Mouse (Mus musculus) adrenal gland, adult 8-10 months (tissue): ENCODE results near the gene Slc48a1. TPM values are rescaled to one million over a fixed set of nuclear protein-coding genes. Genes with fewer than 3 reads are reported as not detected.

Experiments used
- DNase-seq: peaks from one replicate; pipeline ENCODE4 v3.0.0; 2022
- total RNA-seq, 4 experiments: library from RNA; stranded (reverse); gene quantifications; 2 replicates each; pipeline ENCODE4 v1.2.4; 2022

The Slc48a1 gene
- total RNA-seq, 4 experiments from 2014 or later, result 120 to 216 (median 160) TPM

- no peak for DNase-seq
Observed at GRCm38 (mm10) chr15:97808532-97808931, 30.2 kb downstream of the Slc48a1 start.

DNA sequence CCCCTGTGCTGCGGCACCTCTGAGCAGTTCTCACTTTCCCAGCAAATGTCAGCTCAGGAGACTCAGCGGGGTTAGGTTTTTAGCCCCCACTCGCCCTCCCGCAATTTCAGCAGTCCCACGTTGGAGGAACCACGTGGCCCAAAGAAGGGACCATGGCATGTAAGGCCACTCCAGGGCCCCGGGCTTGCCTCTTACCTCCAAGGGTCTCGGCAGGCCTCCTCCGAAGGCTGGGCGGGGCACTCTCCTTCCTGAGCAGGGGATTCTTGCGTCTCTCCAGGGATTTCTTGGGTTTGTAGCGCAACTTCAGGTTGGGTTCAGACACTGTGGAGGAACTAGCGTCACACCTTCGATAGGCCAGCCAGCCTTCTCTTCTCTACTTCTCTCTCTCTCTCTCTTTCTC lies 30.9 kb downstream of the Slc48a1 start:
- no peak for DNase-seq

- DNase-seq, result peak; percentile 87
Observed at GRCm38 (mm10) chr15:97809942-97810341, 31.6 kb downstream of the Slc48a1 start.

- DNase-seq, result no peak
Observed at GRCm38 (mm10) chr15:97810399-97810798, 32.1 kb downstream of the Slc48a1 start.

GRCm38 (mm10) chr15:97811307-97811706 lies 33.0 kb downstream of the Slc48a1 start:
- DNase-seq, result no peak

DNA sequence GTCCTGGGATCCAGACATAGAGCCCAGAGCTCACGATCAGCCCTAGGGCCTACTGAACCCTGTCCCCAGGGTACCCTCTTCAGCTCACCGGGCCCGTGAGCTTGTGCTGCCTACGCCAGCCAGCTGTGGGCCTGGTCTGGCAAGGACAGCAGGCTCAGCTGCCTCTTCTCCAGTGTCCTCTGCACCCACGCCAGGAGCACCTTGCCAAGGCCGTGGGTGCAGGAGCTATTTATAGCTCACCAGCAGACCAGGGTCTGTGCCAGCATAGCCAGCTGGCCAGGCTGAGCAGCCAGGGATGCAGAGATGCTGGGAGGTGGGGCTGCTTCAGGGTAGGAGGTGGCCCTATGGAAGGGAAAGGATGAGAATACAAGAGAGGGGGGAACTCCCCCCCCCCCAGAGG lies 33.8 kb downstream of the Slc48a1 start:
- peak; percentile 87 for DNase-seq

GRCm38 (mm10) chr15:97812875-97813274 lies 34.6 kb downstream of the Slc48a1 start:
- DNase-seq, result no peak

- DNase-seq, result no peak
Observed at GRCm38 (mm10) chr15:97813452-97814204, 35.3 kb downstream of the Slc48a1 start.

DNA sequence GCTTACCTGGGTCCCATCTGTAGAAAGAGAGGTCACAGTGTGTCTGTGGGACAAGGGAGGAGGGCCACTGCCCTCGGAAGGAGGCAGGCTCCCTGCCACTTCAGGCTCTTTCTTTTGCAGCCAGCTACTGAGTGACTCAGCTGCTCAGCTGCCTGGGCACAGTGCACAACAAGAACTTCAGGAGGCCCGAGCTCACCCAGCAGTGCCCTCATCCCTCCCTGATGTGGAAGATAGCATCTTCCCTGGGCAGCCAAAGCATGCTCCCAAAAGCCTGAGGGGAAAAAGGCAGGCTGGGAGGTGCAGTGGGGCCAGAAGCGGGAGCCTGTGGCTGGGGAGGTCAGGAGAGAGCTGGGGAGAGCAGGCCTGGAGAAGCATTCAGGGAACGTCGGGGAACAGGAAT lies 36.4 kb downstream of the Slc48a1 start:
- DNase-seq, result no peak

GRCm38 (mm10) chr15:97815254-97815653 lies 36.9 kb downstream of the Slc48a1 start:
- no peak for DNase-seq

GRCm38 (mm10) chr15:97816199-97816994 lies 38.1 kb downstream of the Slc48a1 start:
- DNase-seq, result no peak

GRCm38 (mm10) chr15:97819937-97820336 lies 41.6 kb downstream of the Slc48a1 start:
- no peak for DNase-seq

- DNase-seq, result peak; percentile 72
Observed at GRCm38 (mm10) chr15:97821321-97821982, 43.1 kb downstream of the Slc48a1 start.

DNA sequence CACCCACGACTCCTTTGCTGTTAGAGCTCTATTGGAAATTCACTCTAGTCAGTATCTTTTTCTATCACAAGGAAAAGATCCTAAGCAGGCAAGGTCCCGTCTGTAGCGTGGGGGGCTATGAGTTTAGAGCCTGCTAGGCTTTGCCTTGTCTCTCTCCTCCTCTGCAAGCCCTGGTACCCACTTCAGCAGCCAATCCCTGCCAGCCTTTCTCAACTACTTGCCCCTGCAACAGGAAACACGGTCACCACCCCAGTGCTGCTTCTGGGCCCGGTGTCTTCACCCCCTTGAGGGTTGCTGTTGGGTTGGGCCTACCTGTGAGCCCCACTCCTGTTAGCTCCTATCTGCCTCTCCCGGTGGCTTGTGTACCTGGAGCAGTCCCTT lies 43.7 kb downstream of the Slc48a1 start:
- no peak for DNase-seq

- DNase-seq, result no peak
Observed at GRCm38 (mm10) chr15:97822545-97823228, 44.4 kb downstream of the Slc48a1 start.

DNA sequence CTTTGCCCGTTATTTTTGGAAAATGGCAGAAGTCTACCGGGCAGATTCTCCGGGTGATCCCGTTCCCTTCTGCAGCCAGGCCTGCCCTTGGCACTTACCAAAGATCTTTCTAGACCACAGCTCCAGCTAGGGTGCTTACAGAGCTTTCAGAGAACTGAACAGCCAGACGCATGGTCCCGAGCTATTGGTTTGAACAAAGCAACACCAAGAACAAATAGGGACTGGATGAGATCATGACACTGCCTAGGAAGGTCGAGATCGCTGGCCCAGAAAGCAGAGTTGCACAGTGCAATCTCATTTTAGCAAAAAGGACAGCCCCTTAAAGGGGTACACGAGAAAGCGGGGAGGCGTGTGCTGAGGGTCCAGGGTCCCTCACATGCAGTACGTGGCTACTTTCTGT lies 45.2 kb downstream of the Slc48a1 start:
- DNase-seq, result no peak

DNA sequence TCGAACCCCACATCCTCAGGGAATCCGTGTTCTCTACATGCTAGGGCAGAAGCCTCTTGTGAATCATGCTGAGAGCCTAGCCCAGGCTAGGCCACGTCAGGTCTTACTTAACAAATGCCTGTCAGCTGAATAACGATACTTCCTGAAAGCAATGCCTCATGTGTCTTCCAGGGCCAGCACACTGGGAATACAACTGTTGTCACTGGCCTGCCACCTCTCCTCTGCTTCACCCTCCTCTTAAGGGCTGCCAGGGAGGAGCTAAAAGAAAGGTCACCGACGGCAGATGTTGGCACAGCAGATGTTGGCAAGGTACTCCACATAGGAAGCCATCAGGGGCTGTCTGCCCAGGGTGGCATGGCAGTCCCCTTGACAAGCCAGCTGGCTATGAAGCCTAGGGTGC lies 45.7 kb downstream of the Slc48a1 start:
- peak; percentile 81 for DNase-seq

DNA sequence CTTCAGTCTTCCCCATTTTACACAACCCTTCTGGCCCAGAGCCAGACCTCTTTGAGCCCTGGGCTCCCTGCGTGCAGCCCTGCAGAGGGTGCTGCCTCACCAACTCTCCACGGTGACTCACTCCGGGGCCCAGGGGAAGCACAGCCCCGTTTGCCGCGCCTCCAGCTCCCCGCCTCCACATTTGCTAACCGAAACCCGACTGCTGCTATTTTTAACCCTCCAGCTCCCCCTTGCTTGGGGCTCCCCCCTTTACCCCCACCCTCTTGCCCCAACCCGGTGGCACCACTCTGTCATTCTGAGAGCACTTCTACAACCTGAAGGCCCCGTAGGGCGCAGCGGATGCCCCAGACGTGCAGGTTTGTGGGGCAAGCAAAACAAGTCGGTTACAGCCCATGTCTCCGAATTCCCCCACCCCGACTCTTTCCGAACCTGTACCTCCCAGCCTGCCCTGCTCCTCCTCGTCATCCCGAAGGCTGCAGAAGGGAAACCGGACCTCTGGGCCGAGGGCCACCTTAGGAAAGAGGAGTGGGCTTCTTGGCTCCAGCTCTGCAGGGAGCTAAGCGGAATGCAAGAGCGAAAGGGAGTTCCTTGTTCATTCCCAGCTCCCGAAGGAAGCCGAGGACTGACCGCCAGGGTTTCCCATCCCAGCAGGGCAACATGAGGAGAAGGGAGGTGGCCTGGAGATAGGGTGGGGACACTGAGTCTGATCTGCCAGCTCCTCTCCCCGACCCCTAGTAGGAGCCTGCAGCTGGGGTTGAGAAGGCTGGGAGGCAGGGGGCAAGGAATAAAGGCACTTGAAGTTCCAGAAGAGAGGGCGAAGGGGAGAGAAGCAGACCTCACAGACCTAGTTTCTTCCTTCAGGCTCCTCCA lies 47.0 kb downstream of the Slc48a1 start:
- peak; percentile 91 for DNase-seq

- no peak for DNase-seq
Observed at GRCm38 (mm10) chr15:97825941-97826587, 47.7 kb downstream of the Slc48a1 start.

DNA sequence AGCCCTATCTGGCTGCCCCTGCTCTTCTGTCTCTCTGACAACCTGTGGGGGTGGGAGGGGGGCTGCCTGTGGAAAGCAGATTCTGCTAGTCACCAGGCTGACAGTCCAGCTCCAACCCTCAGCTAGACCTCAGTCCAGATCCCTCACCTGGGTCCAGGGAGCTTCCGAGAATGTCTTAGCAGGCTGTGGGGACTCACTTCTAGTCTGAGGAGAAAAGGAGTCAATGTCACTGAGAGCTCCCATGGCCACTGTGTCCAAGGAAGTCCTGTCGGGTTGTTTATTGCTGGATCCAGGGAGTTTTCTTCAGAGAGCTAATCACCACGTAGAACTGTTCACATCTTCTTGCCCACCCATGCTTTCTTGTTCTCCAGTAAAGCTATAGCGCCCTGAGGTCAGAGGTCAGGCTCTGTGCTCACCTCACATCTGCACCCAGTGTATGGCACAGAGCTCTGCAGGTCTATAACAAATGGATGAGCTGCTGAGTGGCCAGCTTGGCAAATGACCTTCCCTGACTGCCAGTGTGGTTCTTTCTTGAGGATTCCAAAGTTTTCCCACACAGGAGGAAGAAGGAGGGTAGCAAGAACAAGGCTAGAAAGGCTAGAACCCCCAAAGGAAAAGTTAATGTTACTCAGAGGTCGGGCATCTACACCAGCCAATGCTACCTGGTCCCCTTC lies 48.4 kb downstream of the Slc48a1 start:
- DNase-seq, result no peak

DNA sequence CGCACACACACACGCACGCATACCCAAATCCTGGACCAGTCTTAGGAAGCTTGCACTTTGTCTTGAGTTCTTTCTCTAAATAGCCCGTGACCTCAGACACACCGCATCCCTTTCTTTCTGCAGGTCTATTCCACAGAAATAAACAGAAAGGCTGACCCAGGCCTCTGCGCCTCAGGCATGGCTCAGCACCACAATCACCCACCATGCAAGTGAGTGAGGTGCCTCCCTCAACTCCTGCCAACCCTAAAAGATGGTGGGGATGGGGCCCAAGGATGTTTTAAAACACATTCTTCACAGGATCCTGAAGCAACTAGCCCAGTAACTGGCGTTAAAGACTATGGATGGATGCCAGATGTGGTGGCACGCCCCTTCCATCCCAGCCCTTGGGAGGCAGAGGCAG lies 49.1 kb downstream of the Slc48a1 start:
- no peak for DNase-seq
